Mouse (Mus musculus) mature B cell (primary cell): ENCODE measurements around the gene Ucma.

Source experiments
- in situ Hi-C: fragments of 300-500 bp; cut with MboI; formaldehyde crosslinking; loops from 2 replicates; pipeline ENCODE4 v1.14.3; 2019

Ucma gene

GRCm38 (mm10) chr2:5001266-5001665 lies 25.3 kb downstream of the Ucma start:
- in situ Hi-C loops, result no loop called here

GRCm38 (mm10) chr2:5007107-5007506 lies 31.2 kb downstream of the Ucma start:
- in situ Hi-C loops, result no loop called here

GRCm38 (mm10) chr2:5011898-5012490 lies 36.1 kb downstream of the Ucma start:
- in situ Hi-C loops, result no loop called here

DNA sequence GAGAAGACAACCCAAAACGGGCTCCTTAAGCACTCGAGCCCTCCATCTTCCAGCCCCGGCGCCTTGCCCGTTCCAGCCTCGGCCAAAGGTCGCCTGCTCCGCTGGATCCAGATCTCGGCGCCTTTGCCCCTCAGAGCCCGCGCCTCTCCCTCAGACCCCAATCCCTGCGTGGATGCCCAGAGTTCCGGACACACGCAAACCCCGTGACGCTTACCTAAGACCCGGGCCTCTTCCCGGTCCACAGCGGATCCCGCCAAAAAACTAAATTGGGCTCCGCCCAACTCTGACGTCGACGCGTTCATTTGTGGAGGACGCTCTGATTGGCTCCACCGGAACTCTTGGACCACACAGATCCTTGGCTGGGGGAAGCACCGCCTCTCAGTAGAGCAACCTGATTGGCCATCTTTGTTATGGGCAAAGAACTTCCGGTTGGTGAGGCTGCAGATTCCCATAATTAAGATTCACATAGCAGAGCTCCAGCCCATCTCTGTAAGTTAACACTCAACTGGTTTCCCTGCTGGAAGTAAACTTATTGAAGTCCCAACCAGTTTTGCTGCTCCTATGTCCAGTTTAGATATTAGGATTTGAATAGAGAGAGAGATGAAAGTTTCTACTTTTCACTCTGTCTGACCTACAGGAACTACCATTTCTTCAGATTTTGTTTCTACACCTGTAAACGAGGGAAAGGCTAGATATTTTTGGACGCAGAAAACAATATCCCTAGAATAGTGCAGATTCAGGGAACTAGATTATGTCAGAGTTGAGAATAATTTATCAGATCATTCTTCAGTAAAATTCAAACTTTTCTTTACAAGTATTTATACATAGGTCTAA lies 36.8 kb downstream of the Ucma start, which contains the start of gene Mcm10:
Mcm10 (minus strand) TSS at position 301 of the 834 bp plus-strand sequence.
- in situ Hi-C loops, result no loop called here

GRCm38 (mm10) chr2:5014616-5015015 lies 38.7 kb downstream of the Ucma start:
- in situ Hi-C loops, result no loop called here

DNA sequence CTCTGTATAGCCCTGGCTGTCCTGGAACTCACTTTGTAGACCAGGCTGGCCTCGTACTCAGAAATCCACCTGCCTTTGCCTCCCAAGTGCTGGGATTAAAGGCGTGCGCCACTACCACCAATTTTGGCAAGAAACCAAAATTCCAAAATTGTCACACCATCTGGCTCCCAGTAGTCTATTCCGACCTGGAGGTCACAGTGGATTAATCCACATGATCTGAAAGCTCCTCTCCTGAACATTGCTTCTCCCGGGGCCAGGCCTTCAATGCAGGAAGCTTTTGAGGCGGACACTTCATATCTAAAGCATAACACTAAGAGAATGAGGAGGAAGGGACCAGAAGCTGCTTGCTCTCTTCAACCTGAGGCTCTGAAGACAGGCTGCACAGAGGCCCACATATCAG lies 39.6 kb downstream of the Ucma start:
- in situ Hi-C loops, result no loop called here

DNA sequence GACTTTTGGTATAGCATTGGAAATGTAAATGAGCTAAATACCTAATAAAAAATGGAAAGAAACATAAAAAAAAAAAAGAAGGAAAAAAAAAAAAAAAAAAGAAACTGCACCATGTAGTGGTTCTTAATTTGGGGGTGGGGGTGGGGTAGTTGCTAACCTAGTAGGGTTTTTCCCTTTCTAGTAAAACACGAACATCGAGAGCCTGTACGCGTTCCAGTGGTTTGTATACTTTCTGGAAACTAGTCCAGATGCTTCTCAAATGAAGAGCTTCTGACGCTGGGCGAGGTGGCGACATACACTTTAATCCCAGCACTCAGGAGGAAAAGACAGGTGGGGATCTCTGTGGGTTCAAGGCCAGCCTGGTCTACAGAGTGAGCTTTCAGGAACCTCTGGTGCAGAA lies 41.0 kb downstream of the Ucma start:
- in situ Hi-C loops, result no loop called here

- in situ Hi-C loops, result no loop called here
These were observed 43.8 kb downstream of the Ucma start for GRCm38 (mm10) chr2:5019708-5020107.

DNA sequence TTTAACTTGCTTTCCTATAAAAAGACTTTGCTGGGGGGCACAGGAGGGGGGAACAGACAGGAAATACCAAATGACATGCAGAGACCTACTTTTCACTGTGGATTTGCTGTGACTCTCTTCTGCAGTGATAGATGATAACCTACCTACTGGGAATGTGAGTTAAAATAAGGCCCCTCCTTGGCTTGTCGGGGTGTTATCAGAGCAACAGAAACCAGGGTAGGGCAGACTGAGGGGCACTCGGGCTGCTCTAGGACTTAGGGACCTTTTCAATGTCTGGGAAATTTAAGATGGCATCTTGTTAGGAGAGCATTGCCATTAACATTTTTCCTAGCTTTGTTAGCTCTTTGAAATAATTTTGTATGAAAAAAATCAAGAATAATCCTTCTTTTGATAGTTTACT lies 47.4 kb downstream of the Ucma start:
- in situ Hi-C loops, result no loop called here

DNA sequence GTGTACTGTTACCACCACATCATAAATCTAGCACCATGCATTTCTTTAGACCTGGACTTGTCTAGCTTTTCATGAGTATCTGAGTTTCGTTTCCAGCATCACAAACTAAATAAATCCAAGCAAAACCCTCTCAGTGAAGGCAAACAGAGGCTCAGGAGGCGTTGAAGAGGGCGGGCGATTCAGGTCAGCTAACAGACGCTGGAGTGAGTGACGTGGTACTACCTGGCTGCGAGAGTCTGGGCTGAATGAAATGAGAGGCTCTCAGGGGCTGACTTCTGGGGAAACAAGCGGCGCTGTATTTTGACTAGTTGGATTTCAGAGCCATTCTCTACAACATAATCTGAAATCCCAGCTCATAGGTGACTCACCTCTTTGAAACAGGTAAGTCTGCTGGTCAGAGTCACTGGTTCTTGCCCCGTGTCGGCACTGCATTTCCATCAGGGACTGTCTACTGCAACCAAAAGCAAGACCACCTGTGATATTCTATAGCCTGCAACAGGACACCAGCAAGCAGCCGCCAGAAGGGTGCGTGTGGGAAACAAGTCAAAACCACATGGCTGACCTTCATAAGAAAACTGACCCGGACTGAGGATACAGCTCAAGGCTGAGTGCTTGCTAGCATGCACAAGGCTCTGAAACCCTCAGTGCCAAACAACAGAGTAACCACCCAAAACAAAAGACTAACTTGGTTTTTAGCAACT lies 47.9 kb downstream of the Ucma start:
- in situ Hi-C loops, result no loop called here

DNA sequence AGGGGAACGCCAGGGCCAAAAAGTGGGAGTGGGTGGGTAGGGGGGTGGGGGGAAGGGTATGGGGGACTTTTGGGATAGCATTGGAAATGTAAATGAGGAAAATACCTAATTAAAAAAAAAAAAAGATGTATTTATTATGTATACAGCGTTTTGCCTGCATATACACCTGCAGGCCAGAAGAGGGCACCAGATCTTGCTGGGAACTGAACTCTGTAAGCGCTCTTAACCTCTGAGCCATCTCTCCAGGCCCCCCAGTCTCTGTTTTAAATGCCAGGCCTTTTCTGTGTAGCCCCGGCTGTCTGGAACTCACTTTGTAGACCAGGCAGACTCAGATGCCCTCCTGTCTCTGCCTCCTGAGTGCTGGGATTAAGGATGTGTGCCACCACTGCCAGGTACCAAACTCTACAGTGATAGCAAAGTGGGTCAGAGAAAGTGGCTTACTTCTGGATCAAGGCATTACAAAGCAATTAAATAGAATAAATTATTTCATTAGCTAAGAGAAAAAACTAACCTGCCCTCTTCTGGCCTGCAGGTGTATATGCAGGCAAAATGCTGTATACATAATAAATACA lies 49.3 kb downstream of the Ucma start:
- in situ Hi-C loops, result no loop called here

GRCm38 (mm10) chr2:5027057-5027456 lies 51.1 kb downstream of the Ucma start:
- in situ Hi-C loops, result no loop called here

- in situ Hi-C loops, result no loop called here
These were observed 52.1 kb downstream of the Ucma start for GRCm38 (mm10) chr2:5028047-5028446.

DNA sequence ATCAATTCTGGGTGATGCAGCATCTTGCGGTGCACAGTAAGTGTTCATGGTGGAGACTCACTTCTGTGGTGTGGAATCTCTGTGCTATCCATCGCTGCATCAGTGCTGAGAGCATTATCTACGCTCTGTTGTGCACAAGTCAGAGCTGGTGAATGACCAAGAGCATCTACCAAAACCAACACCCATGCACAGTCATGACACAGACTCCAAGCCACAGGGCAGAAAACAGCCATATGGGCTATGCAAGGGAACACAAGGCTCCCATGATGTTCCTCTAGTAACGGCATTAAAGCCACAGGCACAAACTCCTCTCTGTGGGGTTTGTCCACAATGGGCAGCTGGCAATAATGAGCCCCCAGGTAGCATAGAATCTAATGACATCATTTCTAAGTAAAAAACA lies 53.9 kb downstream of the Ucma start:
- in situ Hi-C loops, result no loop called here

DNA sequence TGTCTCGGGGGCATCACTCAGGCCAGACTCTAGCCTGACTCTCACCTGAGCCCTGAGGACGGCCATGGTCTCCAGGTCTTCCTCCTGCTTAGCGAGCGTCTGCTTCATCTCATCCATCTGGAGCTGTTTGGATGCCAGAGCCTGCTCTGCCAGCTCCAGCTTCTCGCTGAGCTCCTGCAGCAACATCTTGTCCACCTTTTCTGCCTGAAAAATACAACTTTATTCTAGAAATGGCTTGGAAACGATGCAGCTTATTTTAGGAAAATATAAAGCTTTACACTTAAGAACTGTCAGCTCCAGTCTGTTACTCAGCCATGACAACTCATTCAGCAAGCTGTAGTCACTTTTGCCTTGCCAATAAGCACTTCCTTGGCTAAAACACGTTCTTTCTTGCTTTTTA lies 55.3 kb downstream of the Ucma start:
- in situ Hi-C loops, result no loop called here

DNA sequence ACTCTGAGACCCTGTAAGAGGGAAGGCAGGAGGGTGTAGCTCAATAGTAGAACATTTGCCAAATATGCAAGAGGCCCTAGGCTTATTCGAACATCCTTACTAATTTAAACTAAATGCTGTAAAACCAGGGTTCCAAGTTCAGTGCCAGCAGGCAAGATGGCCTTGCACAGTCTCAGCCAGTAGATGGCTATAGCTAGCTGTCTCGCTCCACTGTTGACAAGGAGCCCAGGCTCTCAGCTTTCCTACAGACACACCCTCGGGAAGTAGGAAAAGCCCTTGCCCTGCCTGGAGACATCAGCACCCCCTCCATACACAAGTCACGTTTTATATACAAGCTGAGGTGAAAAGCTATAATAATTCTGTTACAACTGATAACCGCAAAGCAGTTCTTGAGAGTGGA lies 56.7 kb downstream of the Ucma start:
- in situ Hi-C loops, result no loop called here

GRCm38 (mm10) chr2:5033546-5034420 lies 57.9 kb downstream of the Ucma start:
- in situ Hi-C loops, result no loop called here

DNA sequence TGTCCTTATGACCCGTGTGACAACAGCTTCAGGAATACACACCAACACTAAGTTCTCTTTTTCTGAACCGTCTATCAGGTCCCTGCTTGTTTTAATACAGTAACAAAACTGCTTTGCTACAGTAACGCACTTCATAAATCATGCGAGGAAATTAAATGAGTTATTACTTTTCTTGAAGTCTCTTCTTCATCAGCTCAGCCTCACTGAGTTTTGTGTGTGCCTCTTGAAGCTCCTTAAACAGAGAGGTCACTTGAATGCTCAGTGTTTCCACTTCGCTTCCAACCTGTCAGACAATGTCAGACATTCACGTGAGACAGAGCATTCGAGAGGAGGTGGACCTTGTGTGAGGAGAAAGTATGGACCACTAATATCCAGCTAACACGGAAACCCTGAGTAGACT lies 58.9 kb downstream of the Ucma start:
- in situ Hi-C loops, result no loop called here

- in situ Hi-C loops, result no loop called here
These were observed 59.3 kb downstream of the Ucma start for GRCm38 (mm10) chr2:5035241-5035640.
